Mouse (Mus musculus) limb, embryonic 14.5 days (tissue): ENCODE results near the gene Ccdc70. TPM values are rescaled to one million over a fixed set of nuclear protein-coding genes. Genes with fewer than 3 reads are reported as not detected.
"Not testable (repeated sequence)": the region's sequence is repeated elsewhere in the genome, so short reads cannot be mapped to it uniquely, and the experiment has no call there.

Experiments used
- ATAC-seq: fragments of 200-750 bp; cut with Nextera tagmentation; 2 replicates; pipeline ENCODE4 v1.8.0; 2017; ENCODE audit warnings: low read depth, moderate number of reproducible peaks, moderate TSS enrichment; ENCODE audit not compliant: low FRiP score
- DNase-seq: peaks from one replicate; pipeline ENCODE4 v3.0.0-alpha.2; 2015; ENCODE audit warnings: low spot score
- H3K27ac ChIP-seq: fragments of 300-500 bp; sonication (generic); replicated peaks from 2 replicates; pipeline ENCODE4 v1.5.1; 2014; ENCODE audit warnings: low read depth, mild to moderate bottlenecking, low read length, moderate library complexity, mixed read lengths
- H3K27me3 ChIP-seq: fragments of 300-500 bp; sonication (generic); 2 replicates; pipeline ENCODE4 v1.6.1; 2014; ENCODE audit warnings: low read length, mixed read lengths; ENCODE audit not compliant: control insufficient read depth, insufficient read depth
- H3K36me3 ChIP-seq: fragments of 300-500 bp; sonication (generic); 2 replicates; pipeline ENCODE4 v1.6.1; 2014; ENCODE audit warnings: mild to moderate bottlenecking, low read length, moderate library complexity, mixed read lengths; ENCODE audit not compliant: control insufficient read depth, insufficient read depth
- H3K4me1 ChIP-seq: fragments of 300-500 bp; sonication (generic); 2 replicates; pipeline ENCODE4 v1.6.1; 2014; ENCODE audit warnings: antibody characterized with exemption, low read length, mixed read lengths; ENCODE audit not compliant: control insufficient read depth, insufficient read depth
- H3K4me2 ChIP-seq: fragments of 300-500 bp; sonication (generic); replicated peaks from 2 replicates; pipeline ENCODE4 v1.6.1; 2014; ENCODE audit warnings: low read depth, mild to moderate bottlenecking, low read length, moderate library complexity; ENCODE audit not compliant: severe bottlenecking
- H3K4me3 ChIP-seq: fragments of 300-500 bp; sonication (generic); replicated peaks from 2 replicates; pipeline ENCODE4 v1.5.1; 2014; ENCODE audit warnings: low read length
- H3K9ac ChIP-seq: fragments of 300-500 bp; sonication (generic); 2 replicates; pipeline ENCODE4 v1.6.1; 2014; ENCODE audit warnings: mild to moderate bottlenecking, low read depth, low read length, moderate library complexity; ENCODE audit not compliant: severe bottlenecking
- H3K9me3 ChIP-seq: fragments of 300-500 bp; sonication (generic); 2 replicates; pipeline ENCODE4 v1.6.1; 2016; ENCODE audit warnings: low read length; ENCODE audit not compliant: control insufficient read depth
- POLR2A ChIP-seq: fragments of 200-500 bp; IDR thresholded peaks from 2 replicates; pipeline ENCODE4 v1.8.0; 2012; ENCODE audit warnings: inconsistent platforms, mild to moderate bottlenecking, moderate library complexity, borderline replicate concordance; ENCODE audit not compliant: insufficient read depth, insufficient read length; ENCODE audit errors: extremely low read depth
- WGBS: fragments of 180-500 bp; shearing (Covaris S2); extraction: QIAGEN DNeasy Blood & Tissue Kit; methylation state at CpG from one replicate; pipeline ENCODE4 v1.1.7; 2014; 5-methylcytosine and 5-hydroxymethylcytosine counted together
- polyA plus RNA-seq, 2 experiments: library from polyadenylated mRNA; depleted of rRNA in 1 of 2; stranded (reverse) in 1 of 2; unstranded in 1 of 2; fragments of >200 nt; fragmentation: Nextera tagmentation in 1 of 2; extraction: Ambion mirVana in 1 of 2; gene quantifications; 2 replicates each; pipeline versions ENCODE4 v1.2.1 to v1.2.3; 2012 to 2014

The Ccdc70 gene
- polyA plus RNA-seq (2012; rRNA removed): not detected in 2 replicates
- not detected in 2 replicates for polyA plus RNA-seq (2014; fragmentation: Nextera tagmentation; extraction: Ambion mirVana)

GRCm38 (mm10) chr8:21969475-21969874 is at the start of gene Ccdc70:
TSS of gene Ccdc70 (plus strand) at chr8:21969775.
- DNase-seq (no peak), ATAC-seq (no peak)
- H3K4me3 ChIP-seq: no peak within 1 kb of the TSS
- H3K4me1 ChIP-seq: no peaks in the 10 kb centered on the region
- no peak within 1 kb of the TSS for H3K9ac ChIP-seq
- H3K27ac ChIP-seq: no peak within 1 kb of the TSS
- H3K27me3 ChIP-seq: no peaks in the 10 kb centered on the region
- H3K9me3 ChIP-seq: no peaks in the 10 kb centered on the region
- H3K36me3 ChIP-seq: no peaks in the 10 kb centered on the region
- no peak for TF ChIP-seq POLR2A
- no peak within 1 kb of the TSS for H3K4me2 ChIP-seq
- WGBS: 86% methylated on average over 3 of the region's 3 CpGs

- H3K9ac ChIP-seq, H3K4me1 ChIP-seq, DNase-seq, H3K9me3 ChIP-seq, H3K4me3 ChIP-seq, ATAC-seq, H3K27me3 ChIP-seq, H3K4me2 ChIP-seq, H3K27ac ChIP-seq, H3K36me3 ChIP-seq: not testable (repeated sequence)
- 67% methylated on average over 3 of the region's 3 CpGs for WGBS
These were observed 38.8 kb upstream of the Ccdc70 start for GRCm38 (mm10) chr8:21930754-21931153.

DNA sequence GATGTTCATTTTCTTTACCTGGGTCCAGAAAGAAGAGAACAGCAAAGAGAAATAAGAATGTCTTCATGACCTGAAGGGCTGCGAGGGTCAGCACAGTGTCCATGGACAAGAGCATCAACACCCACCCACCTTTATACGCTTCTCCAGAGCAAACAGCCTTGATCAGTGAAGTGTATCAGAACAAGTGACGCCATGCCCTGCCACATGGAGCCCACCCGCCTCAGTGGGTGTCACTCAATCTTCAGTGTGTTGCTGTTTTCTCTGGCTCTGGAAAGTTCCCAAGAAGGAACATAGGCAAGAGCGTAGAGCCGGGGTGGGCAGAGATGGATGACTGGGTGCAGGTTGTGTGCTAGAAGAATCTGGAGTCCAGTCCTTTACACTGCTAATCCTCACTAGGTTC is 37.0 kb upstream of the Ccdc70 start, which contains the start of gene Defb15:
TSS of gene Defb15 (minus strand) at position 101 of the 400 bp plus-strand sequence.
- TF ChIP-seq POLR2A: no peak
- Histone ChIP-seq H3K36me3 (no peaks in the 10 kb centered on the region), H3K9ac (no peak within 1 kb of the TSS), H3K4me1 (no peaks in the 10 kb centered on the region), H3K9me3 (no peaks in the 10 kb centered on the region), H3K4me2 (no peak within 1 kb of the TSS), H3K27me3 (no peaks in the 10 kb centered on the region), H3K27ac (no peak within 1 kb of the TSS), H3K4me3 (no peak within 1 kb of the TSS)
- DNase-seq (no peak), ATAC-seq (no peak)
- 95% methylated on average over 6 of the region's 6 CpGs for whole genome bisulfite sequencing

DNA sequence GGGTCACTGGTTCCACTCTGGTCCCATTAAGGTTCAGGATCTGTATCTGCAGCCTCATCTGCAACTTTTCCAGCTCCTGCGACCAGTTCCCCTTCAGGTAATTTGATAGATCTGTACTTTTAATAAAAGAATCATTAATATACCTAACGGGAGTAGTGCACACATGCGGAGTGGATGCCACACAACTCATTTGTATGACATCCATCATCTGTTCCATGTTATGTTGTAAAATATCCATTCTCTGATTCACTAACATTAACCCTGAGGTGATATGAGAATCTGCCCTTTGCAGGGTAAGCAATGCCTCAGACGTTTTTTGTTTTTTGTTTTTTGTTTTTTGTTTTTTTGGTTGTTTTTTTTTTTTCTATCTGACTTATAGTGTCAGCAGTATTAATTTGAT is 31.5 kb upstream of the Ccdc70 start, which contains the start of gene Defb35:
TSS of gene Defb35 (plus strand) at position 301 of the 400 bp plus-strand sequence.
- H3K4me1 ChIP-seq, H3K9ac ChIP-seq, H3K4me3 ChIP-seq, H3K27ac ChIP-seq, DNase-seq, ATAC-seq, H3K27me3 ChIP-seq, H3K36me3 ChIP-seq, H3K4me2 ChIP-seq, H3K9me3 ChIP-seq: not testable (repeated sequence)
- 83% methylated on average over 4 of the region's 4 CpGs for WGBS

- ATAC-seq (no peak), DNase-seq (no peak)
- Histone ChIP-seq H3K9ac (no peak within 1 kb of the TSS), H3K4me3 (no peak within 1 kb of the TSS), H3K36me3 (no peaks in the 10 kb centered on the region), H3K9me3 (no peaks in the 10 kb centered on the region), H3K4me1 (no peaks in the 10 kb centered on the region), H3K27ac (no peak within 1 kb of the TSS), H3K4me2 (no peak within 1 kb of the TSS), H3K27me3 (no peaks in the 10 kb centered on the region)
- no peak for TF ChIP-seq POLR2A
- 80% methylated on average over 6 of the region's 6 CpGs for WGBS
These were observed 23.1 kb upstream of the Ccdc70 start, which contains the start of gene Defb13 for GRCm38 (mm10) chr8:21946462-21946861. TSS of gene Defb13 (plus strand) at chr8:21946762.
